Mouse (Mus musculus) erythroblast, embryonic 14.5 days (primary cell): ENCODE measurements around the gene Slc4a5. TPM values are rescaled to one million over a fixed set of nuclear protein-coding genes. Genes with fewer than 3 reads are reported as not detected.

Experiments used
- H3K27me3 ChIP-seq: 2 replicates; pipeline ENCODE4 v1.6.1; 2012; ENCODE audit warnings: inconsistent platforms; ENCODE audit not compliant: control insufficient read depth
- H3K36me3 ChIP-seq: 2 replicates; pipeline ENCODE4 v1.6.1; 2012; ENCODE audit warnings: mild to moderate bottlenecking, inconsistent platforms; ENCODE audit not compliant: control insufficient read depth
- H3K4me1 ChIP-seq: 2 replicates; pipeline ENCODE4 v1.6.1; 2012; ENCODE audit warnings: inconsistent platforms; ENCODE audit not compliant: control insufficient read depth
- H3K4me3 ChIP-seq: replicated peaks from 2 replicates; pipeline ENCODE3; 2012; ENCODE audit warnings: moderate library complexity, mild to moderate bottlenecking, inconsistent platforms
- H3K9me3 ChIP-seq: 2 replicates; pipeline ENCODE4 v1.6.1; 2012; ENCODE audit warnings: low read length, inconsistent platforms, mixed read lengths; ENCODE audit not compliant: control insufficient read depth
- GATA1 ChIP-seq: IDR thresholded peaks from 2 replicates; pipeline ENCODE4 v1.6.1; 2012; ENCODE audit warnings: low read length, inconsistent platforms, mixed read lengths
- TAL1 ChIP-seq: IDR thresholded peaks from 3 replicates; pipeline ENCODE4 v1.6.1; 2012; ENCODE audit warnings: low read length, inconsistent platforms, mixed read lengths
- polyA plus RNA-seq: library from polyadenylated mRNA; stranded (reverse); fragments of >175 nt; gene quantifications from 2 replicates; pipeline ENCODE4 v1.2.3, GENCODE M21; 2012

Slc4a5 gene
- polyA plus RNA-seq, 1 experiment = 1.8 TPM

DNA sequence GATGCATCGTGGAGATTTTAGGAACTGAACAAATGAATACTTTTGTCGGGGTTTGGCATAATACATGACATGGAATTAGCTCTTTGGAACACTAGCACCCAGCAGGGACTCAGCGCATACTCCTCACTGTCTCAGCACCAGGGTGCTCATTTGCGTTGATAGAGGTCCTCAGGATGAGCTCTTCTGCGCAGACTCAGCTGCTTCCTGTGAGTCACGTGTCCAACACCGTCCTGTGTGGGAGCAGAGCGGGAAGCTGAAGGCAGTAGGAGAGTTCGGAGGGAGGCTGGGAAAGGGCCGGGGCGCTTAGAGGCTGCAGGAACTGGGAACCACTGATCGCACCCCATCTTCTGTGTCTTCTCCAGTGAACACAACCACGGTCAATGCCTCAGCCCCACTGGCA lies 57.5 kb downstream of the Slc4a5 start:
- H3K9me3 ChIP-seq = peaks cover 2% of the 10 kb centered on the region; the same call in 1 of the 2 replicates
- no peak for TF ChIP-seq TAL1
- no peak for TF ChIP-seq GATA1
- peaks cover 9% of the 10 kb centered on the region for H3K36me3 ChIP-seq
- peaks cover 15% of the 10 kb centered on the region for H3K27me3 ChIP-seq
- no peak overlapping the region for H3K4me3 ChIP-seq
- H3K4me1 ChIP-seq = no peaks in the 10 kb centered on the region

DNA sequence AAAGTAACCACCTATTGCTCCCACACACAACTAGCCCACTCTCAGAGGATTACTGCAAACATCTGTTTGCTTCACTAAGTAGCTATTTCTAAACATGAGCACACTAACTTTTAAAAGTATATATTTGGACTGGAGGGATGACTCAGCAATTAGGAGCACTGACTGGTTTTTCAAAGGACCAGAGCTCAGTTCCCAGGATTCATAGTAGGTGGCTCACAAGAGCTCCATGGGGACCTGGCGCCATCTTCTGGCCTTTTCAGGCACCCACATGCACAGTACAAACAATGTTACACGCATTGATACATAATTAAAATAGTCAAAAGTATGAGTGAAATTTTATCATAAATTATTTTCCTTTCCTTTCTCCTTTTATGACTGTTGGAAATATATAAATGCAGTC lies 59.3 kb downstream of the Slc4a5 start:
- no peak for TF ChIP-seq GATA1
- no peak for TF ChIP-seq TAL1
- no peaks in the 10 kb centered on the region for H3K36me3 ChIP-seq
- H3K4me1 ChIP-seq = no peaks in the 10 kb centered on the region
- H3K27me3 ChIP-seq = peaks cover 23% of the 10 kb centered on the region
- H3K4me3 ChIP-seq = no peak overlapping the region
- peaks cover 2% of the 10 kb centered on the region; the same call in 1 of the 2 replicates for H3K9me3 ChIP-seq

DNA sequence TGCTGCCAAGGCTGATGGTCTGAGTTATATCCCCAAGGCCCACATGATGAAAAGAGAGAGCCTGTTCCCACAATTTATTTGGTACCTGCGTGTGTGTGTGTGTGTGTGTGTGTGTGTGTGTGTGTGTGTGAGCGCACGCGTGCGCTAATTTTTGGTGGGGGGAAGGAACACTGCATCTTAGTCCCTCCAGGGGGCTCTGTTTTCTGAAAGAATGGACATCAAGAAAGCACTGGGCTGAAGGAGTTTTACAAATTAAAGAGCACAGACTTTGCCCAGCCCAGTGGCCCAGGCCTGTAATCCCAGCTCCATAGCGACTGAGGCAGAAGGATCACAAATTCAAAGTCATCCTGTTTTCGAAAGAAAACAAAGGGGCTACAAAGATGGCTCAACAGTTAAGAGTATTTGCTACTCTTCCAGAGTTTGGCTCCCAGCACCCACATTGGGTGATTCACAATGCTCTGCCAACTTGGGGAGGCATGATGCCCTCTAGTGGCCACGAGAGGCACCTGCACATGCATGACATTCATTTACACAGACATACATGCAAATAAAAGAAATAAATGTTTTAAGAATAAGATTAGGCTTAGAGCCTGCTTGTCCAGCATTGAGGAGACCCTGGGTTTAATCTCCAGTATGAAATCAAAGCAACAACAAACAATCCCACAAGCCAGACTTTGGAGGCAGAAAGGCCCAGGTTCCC lies 60.8 kb downstream of the Slc4a5 start:
- Histone ChIP-seq H3K4me3 (no peak overlapping the region), H3K36me3 (no peaks in the 10 kb centered on the region), H3K9me3 (peaks cover 2% of the 10 kb centered on the region; the same call in 1 of the 2 replicates), H3K27me3 (peaks cover 25% of the 10 kb centered on the region), H3K4me1 (no peaks in the 10 kb centered on the region)
- TF ChIP-seq TAL1 = no peak
- no peak for TF ChIP-seq GATA1

DNA sequence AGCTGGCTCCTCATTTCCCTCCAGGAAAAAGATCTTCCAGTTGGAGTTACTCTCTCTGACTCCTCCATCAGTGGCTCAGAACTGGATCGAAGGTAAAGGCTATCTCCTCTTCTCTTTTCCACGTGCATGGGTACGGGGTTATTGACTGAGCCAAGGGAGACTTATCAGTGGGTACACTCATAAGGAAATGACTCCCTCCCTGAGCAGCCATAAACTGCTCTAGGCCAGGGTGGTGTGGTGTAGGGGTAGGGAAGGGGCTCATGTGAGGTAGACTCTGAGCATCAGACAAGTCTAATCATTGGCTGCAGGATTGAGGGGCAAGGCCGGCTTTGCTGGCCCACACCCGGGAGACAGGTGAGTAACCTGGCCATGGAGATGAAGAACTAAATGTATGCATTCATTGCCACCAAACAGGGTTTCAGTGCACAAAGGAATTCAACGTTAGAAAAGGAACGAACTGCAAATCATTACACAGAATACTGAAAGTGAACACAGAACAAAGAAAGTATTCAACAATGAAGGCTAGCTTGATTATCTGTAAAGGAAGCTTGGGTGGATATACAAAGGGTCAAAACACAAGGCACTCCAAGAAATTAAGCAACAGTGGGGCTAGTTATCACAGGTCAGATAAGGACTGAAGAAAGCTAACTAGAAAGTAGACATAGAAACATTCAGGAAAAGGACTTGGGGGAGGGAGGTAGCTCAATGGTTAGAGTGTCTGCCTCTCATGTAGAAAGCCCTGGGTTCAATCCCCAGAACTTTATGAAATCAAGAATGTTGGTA lies 81.0 kb downstream of the Slc4a5 start:
- Histone ChIP-seq H3K4me3 (no peak overlapping the region), H3K27me3 (peaks cover 2% of the 10 kb centered on the region; the same call in 1 of the 2 replicates), H3K36me3 (peaks cover 33% of the 10 kb centered on the region), H3K9me3 (no peaks in the 10 kb centered on the region), H3K4me1 (peaks cover 2% of the 10 kb centered on the region)
- TF ChIP-seq GATA1 = no peak
- no peak for TF ChIP-seq TAL1

DNA sequence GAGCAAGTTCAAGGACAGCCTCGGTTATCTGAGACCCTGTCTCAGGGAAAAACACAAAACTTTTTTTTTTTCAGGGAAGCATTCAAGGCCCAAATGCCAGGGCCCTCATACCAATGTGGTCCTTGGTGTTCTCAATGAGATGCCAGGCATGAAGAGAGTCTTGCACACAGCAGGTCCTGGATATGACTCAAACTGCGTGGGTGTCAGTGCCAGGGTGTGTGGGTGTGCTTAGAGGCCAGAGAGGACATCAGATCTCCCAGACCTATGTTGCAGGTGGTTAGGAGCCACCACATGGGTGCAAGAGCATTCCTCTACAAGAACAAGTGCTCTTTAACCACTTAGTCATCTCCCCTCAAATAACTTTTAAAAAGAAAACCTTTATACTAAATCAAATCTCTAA lies 81.7 kb downstream of the Slc4a5 start:
- Histone ChIP-seq H3K4me3 (no peak overlapping the region), H3K9me3 (no peaks in the 10 kb centered on the region), H3K36me3 (peaks cover 39% of the 10 kb centered on the region), H3K27me3 (peaks cover 2% of the 10 kb centered on the region; the same call in 1 of the 2 replicates), H3K4me1 (peaks cover 2% of the 10 kb centered on the region)
- TF ChIP-seq GATA1 (no peak), TAL1 (no peak)

DNA sequence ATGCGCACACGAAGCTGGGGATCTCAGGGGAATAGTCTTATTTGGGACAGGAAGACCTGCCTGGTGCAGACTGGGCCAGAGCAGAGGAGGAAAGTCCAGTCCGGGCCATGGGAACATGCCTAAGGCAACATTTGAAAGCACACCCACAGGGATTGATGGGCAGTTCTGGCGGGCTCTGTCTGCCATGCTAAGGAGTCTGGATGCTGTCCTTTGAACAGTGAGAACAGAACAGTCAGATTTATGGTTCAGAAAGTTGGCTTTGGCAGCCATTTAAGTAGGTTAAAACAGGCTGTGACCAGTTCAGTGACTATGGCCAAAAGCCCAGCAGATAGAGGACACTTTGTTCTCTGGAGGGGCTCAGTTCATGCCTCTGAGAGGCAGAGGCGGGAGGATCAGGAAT lies 82.6 kb downstream of the Slc4a5 start:
- Histone ChIP-seq H3K36me3 (peaks cover 49% of the 10 kb centered on the region), H3K27me3 (no peaks in the 10 kb centered on the region; the same call in 1 of the 2 replicates)
- TF ChIP-seq GATA1 = no peak
- no peak for TF ChIP-seq TAL1

DNA sequence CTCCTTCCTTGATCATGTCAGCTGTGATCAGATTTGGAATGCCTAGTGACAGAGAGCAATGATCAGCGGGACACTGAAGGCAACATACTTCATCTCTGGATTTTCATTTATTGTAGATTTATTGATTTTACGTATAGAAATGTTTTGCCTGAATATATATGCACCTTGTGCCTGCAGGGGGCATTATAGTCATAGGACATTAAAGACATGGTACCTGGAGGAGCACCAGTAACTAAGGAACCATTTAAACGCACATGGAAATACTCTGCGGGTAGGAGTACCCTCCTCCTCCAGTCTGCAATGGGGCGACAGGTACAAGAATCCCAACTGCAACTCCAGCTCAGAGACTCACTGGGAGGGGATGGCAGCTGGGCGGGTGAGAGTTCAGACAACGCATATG lies 89.4 kb downstream of the Slc4a5 start:
- no peak overlapping the region for H3K4me3 ChIP-seq
- no peaks in the 10 kb centered on the region for H3K27me3 ChIP-seq
- peaks cover 35% of the 10 kb centered on the region for H3K4me1 ChIP-seq
- no peaks in the 10 kb centered on the region for H3K9me3 ChIP-seq
- no peak for TF ChIP-seq GATA1
- no peak for TF ChIP-seq TAL1
- peaks cover 100% of the 10 kb centered on the region for H3K36me3 ChIP-seq

More for the DNA sequence above, 82.6 kb downstream of the Slc4a5 start:
- Histone ChIP-seq H3K9me3 (no peaks in the 10 kb centered on the region), H3K4me3 (no peak overlapping the region), H3K4me1 (peaks cover 2% of the 10 kb centered on the region)

DNA sequence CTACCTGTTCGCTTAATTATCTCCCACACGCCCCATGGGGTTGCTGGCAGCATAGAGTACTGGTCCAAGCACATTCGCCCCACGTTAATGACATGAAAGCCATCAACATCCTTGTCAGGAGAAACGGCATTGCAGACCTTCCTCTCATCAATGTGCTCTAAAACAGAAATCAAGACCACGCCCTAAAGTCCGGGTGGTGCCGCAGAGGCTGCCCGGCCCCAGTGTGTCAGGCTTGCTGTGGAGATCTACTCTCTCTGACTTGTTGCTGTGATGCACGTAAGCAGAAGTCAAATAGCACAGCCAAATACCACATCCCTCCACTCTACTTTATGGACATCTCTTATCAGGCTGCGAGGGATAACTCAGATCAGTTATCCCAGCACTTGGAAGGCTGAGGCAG lies 91.6 kb downstream of the Slc4a5 start:
- Histone ChIP-seq H3K4me3 (peak overlapping the region; percentile 21), H3K4me1 (peaks cover 57% of the 10 kb centered on the region), H3K36me3 (peaks cover 96% of the 10 kb centered on the region), H3K27me3 (no peaks in the 10 kb centered on the region), H3K9me3 (no peaks in the 10 kb centered on the region)
- no peak for TF ChIP-seq GATA1
- TF ChIP-seq TAL1 = no peak

DNA sequence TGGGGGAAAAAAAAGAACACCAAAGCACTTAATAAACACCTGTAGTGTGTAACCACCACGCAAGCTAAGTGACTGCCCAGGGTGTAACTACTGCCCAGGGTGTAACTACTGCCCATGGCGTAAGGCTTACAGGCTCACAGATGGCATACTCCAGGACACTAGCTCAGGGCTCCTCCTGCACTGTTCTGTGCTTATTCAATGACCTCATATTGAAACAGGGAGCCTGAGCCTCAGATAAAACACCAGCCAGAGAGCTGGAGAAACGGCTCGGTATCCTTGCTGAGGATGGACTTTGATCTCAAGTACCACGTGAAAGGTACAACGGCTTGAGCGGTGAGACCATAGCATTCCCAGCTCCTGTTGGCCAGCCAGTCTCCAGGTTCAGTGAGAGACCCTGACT lies 92.4 kb downstream of the Slc4a5 start:
- Histone ChIP-seq H3K27me3 (no peaks in the 10 kb centered on the region), H3K4me1 (peaks cover 64% of the 10 kb centered on the region), H3K36me3 (peaks cover 88% of the 10 kb centered on the region), H3K9me3 (no peaks in the 10 kb centered on the region), H3K4me3 (no peak overlapping the region)
- TF ChIP-seq TAL1 (no peak), GATA1 (no peak)
